Mouse (Mus musculus) liver, embryonic 14.5 days (tissue): ENCODE data around the gene Slc12a6.

Experiments used
- CTCF ChIP-seq: IDR thresholded peaks from 2 replicates; pipeline ENCODE4 v1.5.1; 2016; ENCODE audit warnings: antibody characterized with exemption, low read depth, control low read depth
- EP300 ChIP-seq: IDR thresholded peaks from 2 replicates; pipeline ENCODE4 v1.6.1; 2016; ENCODE audit warnings: antibody characterized with exemption, low read depth

- TF ChIP-seq EP300: no peak
- no peak for TF ChIP-seq CTCF
Observed at GRCm38 (mm10) chr2:112318227-112318626, 52.6 kb downstream of the Slc12a6 start.
